Mouse (Mus musculus) right cerebral cortex, postnatal 10 days (tissue): ENCODE measurements around the gene Stoml3.

Source experiments
- DNase-seq, 2 experiments: peaks; one replicate each; pipeline ENCODE4 v3.0.0; 2021; ENCODE audit warnings: low spot score in 2 of 2

The Stoml3 gene

GRCm38 (mm10) chr3:53478419-53479046 is 9.9 kb upstream of the Stoml3 start:
- DNase-seq = no peak

DNA sequence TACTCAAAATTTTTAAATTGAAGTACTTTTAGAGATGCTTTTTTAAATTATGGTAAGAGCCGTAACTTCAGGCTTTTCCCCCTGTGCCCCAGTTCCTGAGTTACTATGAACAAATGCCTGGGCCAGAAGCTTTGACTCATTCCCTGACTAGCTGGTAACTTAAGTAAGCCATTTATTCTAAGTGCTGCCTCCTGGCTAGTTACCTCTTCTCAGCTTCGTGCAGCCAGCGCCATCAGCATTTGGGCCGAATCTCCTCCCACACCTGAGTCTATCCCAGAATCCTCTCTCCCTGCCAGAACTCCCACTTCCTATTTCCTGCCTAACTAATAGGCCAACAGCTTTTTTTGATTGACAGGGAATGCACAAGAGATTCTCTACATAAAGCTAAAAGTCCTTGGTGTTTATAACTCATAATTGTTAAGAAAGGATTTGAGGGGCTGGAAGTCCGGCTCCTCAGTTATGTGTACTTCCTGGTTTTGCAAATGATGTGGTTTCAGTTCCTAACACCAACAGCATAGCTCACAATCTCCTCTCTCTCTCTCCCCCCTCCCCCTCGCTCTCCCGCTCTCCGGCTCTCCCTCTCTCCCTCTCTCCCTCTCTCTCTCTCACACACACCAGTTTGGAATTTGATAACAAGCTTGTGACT is 4.9 kb upstream of the Stoml3 start:
- DNase-seq = no peak

- no peak for DNase-seq
Observed at GRCm38 (mm10) chr3:53486561-53486960, 1.9 kb upstream of the Stoml3 start.

DNA sequence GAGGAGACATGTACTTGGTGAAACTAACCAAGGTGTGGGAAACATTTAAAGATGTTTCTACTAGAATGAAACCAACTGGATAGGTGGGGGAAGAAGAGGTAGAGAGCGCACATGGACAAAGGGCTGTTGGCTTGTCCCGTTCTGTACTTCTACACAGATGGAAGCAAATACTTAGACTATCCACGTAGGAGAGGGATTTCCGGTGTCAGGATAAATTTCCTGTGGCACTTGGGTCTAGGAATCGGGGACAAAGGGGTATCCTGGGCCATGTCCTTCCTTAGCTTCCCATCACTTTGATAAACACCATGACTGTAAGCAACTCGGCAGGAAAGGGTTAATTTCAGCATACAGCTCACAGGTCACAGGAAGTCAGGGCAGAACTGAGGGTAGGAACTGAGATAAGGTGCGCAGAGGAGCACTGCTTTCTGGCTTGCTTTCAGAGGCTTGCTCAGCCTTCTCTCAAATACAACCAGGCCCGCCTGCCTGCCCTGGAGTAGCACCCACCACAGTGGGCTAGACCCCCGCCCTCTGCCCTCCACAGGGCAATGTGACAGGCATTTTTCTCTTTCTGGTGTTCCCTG is 1.4 kb upstream of the Stoml3 start:
- no peak for DNase-seq

DNA sequence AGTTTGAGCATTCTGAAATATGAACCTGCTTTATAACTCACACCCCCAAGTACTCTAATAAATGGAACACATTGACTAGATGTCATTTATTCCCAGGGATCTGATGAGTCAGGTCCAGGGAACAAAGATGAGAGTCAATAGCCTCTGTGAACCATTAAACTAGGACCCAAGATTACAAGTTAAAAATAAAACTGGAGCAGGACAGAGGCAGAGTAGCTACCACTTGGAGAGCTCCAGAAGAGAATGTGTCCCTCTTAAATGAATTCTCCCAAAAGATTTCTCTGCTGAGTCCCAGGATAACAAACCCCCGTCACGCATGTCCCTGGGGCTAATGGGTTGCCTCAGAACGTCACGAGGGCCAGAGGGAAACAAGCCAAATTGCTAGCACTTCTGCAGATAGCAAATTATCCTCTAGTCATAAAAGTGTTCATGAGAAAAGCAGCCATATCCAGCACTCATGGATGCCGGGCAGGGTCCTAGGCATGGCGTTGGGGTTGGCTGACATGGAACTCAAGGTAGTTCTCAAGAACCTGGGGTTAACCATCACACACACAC is 10.0 kb downstream of the Stoml3 start:
- DNase-seq = no peak

GRCm38 (mm10) chr3:53502428-53502827 is 14.0 kb downstream of the Stoml3 start:
- DNase-seq = no peak

GRCm38 (mm10) chr3:53513096-53513495 is 24.6 kb downstream of the Stoml3 start:
- no peak for DNase-seq

GRCm38 (mm10) chr3:53514221-53515065 is 26.0 kb downstream of the Stoml3 start:
- no peak for DNase-seq

GRCm38 (mm10) chr3:53522794-53523193 is 34.3 kb downstream of the Stoml3 start:
- peak in 1 of 2 experiments; percentile 32 for DNase-seq

- peak; percentile 92 to 94 for DNase-seq
Observed at GRCm38 (mm10) chr3:53525737-53526136, 37.3 kb downstream of the Stoml3 start.

DNA sequence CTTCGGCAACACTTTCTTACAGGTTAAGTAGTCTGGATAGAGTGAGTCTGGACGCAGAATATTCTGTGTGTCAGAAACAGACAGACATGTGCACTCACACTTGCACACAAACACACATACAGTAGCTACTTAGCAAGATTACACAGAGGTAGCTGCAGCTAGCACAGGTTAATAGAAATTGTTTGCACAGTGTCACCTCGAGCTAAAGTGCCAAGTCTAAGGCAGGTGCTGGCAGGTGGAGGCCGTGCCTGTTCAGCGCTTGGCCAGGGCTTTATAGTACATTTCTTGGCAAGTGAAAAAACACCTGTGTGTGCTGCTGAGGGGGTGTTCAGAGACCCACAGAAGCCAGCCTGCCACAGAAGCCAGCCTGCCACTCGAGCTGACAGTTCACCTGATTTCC is 41.9 kb downstream of the Stoml3 start:
- no peak for DNase-seq

- DNase-seq = no peak
Observed at GRCm38 (mm10) chr3:53532091-53532490, 43.6 kb downstream of the Stoml3 start.

- no peak for DNase-seq
Observed at GRCm38 (mm10) chr3:53552691-53553090, 64.2 kb downstream of the Stoml3 start.

DNA sequence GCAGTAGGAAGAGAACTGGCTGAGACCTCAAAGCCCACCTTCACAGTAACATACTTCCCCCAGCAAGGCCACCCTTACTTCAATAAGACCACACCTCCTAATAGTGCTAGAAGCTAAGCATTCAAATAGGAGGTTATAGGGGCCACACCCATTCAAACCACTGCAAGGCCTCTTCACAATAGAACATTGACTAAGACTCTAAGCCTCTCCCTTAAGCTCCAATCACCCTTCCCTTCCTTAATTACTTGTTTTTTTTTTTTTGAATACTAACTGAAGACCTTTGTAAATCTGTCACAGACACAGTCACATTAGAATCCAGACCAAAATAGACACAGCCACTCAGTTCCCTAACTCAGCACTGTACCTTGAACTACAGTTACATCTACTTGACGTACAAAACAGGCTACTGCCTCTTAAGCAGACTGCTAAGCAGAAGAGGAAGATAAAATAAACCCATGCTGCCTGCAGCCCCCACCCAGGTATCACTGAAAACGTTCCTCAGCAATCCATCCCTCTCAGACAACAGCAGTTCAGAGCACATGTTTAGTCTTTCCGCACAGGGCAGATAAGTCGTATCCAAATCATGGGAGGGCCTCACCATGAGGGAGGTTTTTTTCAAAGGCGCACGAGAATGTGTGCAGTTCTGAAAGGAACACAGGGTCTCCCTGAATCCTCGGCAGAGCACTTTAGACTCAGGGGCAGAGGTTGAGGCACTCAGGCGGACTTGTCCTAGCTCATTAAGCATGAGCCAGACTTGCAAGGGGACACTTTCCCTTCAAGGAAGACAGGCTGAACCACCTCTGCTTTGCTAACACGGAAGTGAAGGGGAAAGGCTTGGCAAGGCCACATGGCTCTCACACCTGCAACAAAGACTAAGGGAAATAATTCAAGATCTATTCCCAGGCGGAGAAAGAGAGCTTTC is 66.8 kb downstream of the Stoml3 start:
- no peak for DNase-seq

DNA sequence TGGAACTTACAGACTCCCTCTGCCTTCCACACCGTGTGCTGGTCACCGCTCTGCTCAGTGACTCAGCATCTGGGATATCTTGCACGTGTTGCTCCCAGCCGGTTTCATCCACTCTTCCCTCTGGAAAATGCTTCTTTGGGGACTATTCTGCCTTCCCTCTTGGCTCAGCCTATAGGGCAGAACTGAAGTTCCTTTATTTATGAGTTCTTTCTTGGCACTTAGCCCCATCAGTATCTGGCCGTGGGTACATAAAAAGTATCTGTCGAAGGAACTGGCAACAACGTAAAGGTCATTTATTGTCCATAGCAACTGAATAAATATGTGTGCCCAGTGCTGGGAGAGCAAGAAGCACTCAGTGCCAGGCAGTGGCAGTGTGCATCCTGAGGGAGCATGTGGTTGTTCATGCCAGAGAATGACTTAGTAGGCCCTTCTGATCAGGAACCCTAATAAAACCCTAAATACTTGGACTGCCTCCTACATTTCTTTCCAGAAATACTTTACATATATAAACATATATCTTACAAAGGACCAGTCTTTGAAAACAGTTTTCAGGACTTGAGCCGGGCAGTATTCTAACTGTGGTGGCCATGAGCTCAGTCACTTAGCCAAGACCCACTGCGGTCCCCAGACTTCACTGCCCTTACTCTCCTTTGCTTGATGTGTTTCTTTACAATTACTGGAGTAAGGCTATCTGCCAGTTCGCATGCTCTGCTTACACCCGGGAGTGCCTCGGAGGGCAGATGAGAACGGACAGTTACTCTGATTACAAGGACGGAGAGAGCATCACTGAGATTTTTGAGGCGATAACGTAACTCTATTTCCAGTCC is 69.1 kb downstream of the Stoml3 start:
- no peak for DNase-seq
